Mouse (Mus musculus) cerebellum, adult 8-10 months (tissue): Measurements from ENCODE around the gene Atp8a2.
A peak's percentile ranks its signal among the peaks of the same experiment; 100 is the strongest.

ENCODE experiments used
- DNase-seq: peaks from one replicate; pipeline ENCODE4 v3.0.0; 2022

Gene Atp8a2

GRCm38 (mm10) chr14:60148893-60149292 lies 48.1 kb downstream of the Atp8a2 start:
- DNase-seq, result no peak

- no peak for DNase-seq
Measured at GRCm38 (mm10) chr14:60143234-60143633, 53.7 kb downstream of the Atp8a2 start.

GRCm38 (mm10) chr14:60138339-60138738 lies 58.6 kb downstream of the Atp8a2 start:
- DNase-seq, result no peak

GRCm38 (mm10) chr14:60137812-60138211 lies 59.2 kb downstream of the Atp8a2 start:
- no peak for DNase-seq

- no peak for DNase-seq
Measured at GRCm38 (mm10) chr14:60135801-60136200, 61.2 kb downstream of the Atp8a2 start.

GRCm38 (mm10) chr14:60134720-60135119 lies 62.3 kb downstream of the Atp8a2 start:
- no peak for DNase-seq

- no peak for DNase-seq
Measured at GRCm38 (mm10) chr14:60131196-60131876, 65.6 kb downstream of the Atp8a2 start.

- DNase-seq, result no peak
Measured at GRCm38 (mm10) chr14:60129564-60129963, 67.4 kb downstream of the Atp8a2 start.

- DNase-seq, result no peak
Measured at GRCm38 (mm10) chr14:60125202-60125601, 71.8 kb downstream of the Atp8a2 start.

- no peak for DNase-seq
Measured at GRCm38 (mm10) chr14:60121572-60121971, 75.4 kb downstream of the Atp8a2 start.

- DNase-seq, result no peak
Measured at GRCm38 (mm10) chr14:60117792-60118585, 79.0 kb downstream of the Atp8a2 start.

- DNase-seq, result peak; percentile 81
Measured at GRCm38 (mm10) chr14:60086808-60087725, 109.9 kb downstream of the Atp8a2 start.

GRCm38 (mm10) chr14:60086254-60086807 lies 110.6 kb downstream of the Atp8a2 start:
- no peak for DNase-seq

GRCm38 (mm10) chr14:60082771-60083170 lies 114.2 kb downstream of the Atp8a2 start:
- DNase-seq, result no peak

GRCm38 (mm10) chr14:60072496-60072895 lies 124.5 kb downstream of the Atp8a2 start:
- DNase-seq, result no peak

GRCm38 (mm10) chr14:60065186-60065585 lies 131.8 kb downstream of the Atp8a2 start:
- DNase-seq, result no peak

GRCm38 (mm10) chr14:60061023-60061422 lies 136.0 kb downstream of the Atp8a2 start:
- no peak for DNase-seq

GRCm38 (mm10) chr14:60058867-60059266 lies 138.1 kb downstream of the Atp8a2 start:
- DNase-seq, result no peak

GRCm38 (mm10) chr14:60055231-60055630 lies 141.7 kb downstream of the Atp8a2 start:
- no peak for DNase-seq

GRCm38 (mm10) chr14:60030666-60031065 lies 166.3 kb downstream of the Atp8a2 start:
- no peak for DNase-seq

- DNase-seq, result no peak
Measured at GRCm38 (mm10) chr14:60027139-60027538, 169.8 kb downstream of the Atp8a2 start.

GRCm38 (mm10) chr14:60026647-60027046 lies 170.3 kb downstream of the Atp8a2 start:
- DNase-seq, result no peak

GRCm38 (mm10) chr14:60015891-60016290 lies 181.1 kb downstream of the Atp8a2 start:
- peak; percentile 80 for DNase-seq
